Mouse (Mus musculus): ENCODE measurements around the gene Ica1. TPM values are rescaled to one million over a fixed set of nuclear protein-coding genes. Genes with fewer than 3 reads are reported as not detected.

The Ica1 gene
- polyA plus RNA-seq, 1 experiment = 0.69 TPM

GRCm38 (mm10) chr6:8727806-8728205, 50.5 kb downstream of the Ica1 start:
- Histone ChIP-seq H3K27me3 (ENCODE audit: control insufficient read depth, insufficient read depth, low read length) (no peaks in the 10 kb centered on the region), H3K27ac (ENCODE audit: control insufficient read depth, insufficient read depth, low read length) (no peak overlapping the region), H3K4me3 (ENCODE audit: control insufficient read depth, insufficient read depth, low read length) (no peak overlapping the region), H3K36me3 (ENCODE audit: control insufficient read depth, insufficient read depth, low read length) (no peaks in the 10 kb centered on the region), H3K4me1 (replicated peaks; ENCODE audit: control insufficient read depth, insufficient read depth, low read length) (peaks cover 8% of the 10 kb centered on the region)
- DNase-seq = no peak
- WGBS = 93% methylated on average over 8 of the region's 8 CpGs
- TF ChIP-seq CTCF (IDR thresholded peaks at IDR 0.05; ENCODE audit: borderline replicate concordance, control insufficient read depth, extremely low read depth, insufficient read depth, low read length, poor library complexity) (no peak), POLR2A (IDR thresholded peaks at IDR 0.05; ENCODE audit: control insufficient read depth, extremely low read depth, insufficient read depth, low read length, poor library complexity) (no peak)

GRCm38 (mm10) chr6:8725610-8726009, 52.7 kb downstream of the Ica1 start:
- H3K36me3 ChIP-seq (ENCODE audit: control insufficient read depth, insufficient read depth, low read length) = no peaks in the 10 kb centered on the region
- H3K4me1 ChIP-seq (replicated peaks; ENCODE audit: control insufficient read depth, insufficient read depth, low read length) = no peaks in the 10 kb centered on the region
- no peak overlapping the region for H3K4me3 ChIP-seq (ENCODE audit: control insufficient read depth, insufficient read depth, low read length)
- H3K27me3 ChIP-seq (ENCODE audit: control insufficient read depth, insufficient read depth, low read length) = no peaks in the 10 kb centered on the region
- 94% methylated on average over 1 of the region's 1 CpGs for WGBS
- DNase-seq = no peak
- TF ChIP-seq CTCF (IDR thresholded peaks at IDR 0.05; ENCODE audit: borderline replicate concordance, control insufficient read depth, extremely low read depth, insufficient read depth, low read length, poor library complexity) = no peak
- no peak overlapping the region for H3K27ac ChIP-seq (ENCODE audit: control insufficient read depth, insufficient read depth, low read length)

DNA sequence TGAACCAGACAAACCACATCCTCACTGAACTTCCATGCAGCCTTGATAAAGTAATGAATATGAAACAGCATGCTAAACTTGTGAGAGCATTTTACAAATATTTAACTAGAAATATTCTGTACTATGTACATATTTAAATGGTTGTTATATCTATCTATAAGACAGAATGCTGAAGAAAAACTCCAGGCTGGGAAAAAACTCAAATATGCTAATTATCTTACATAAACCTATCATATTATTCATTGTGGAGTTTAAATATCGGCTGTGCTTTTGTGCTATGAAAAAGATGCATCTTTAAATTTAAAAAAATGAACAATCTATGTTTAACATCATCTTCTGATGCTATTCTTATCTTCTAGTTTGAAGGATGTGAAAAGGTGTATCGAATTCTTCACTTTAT, 58.6 kb downstream of the Ica1 start:
- Histone ChIP-seq H3K4me3 (ENCODE audit: control insufficient read depth, insufficient read depth, low read length) (no peak overlapping the region), H3K27ac (ENCODE audit: control insufficient read depth, insufficient read depth, low read length) (no peak overlapping the region), H3K36me3 (ENCODE audit: control insufficient read depth, insufficient read depth, low read length) (no peaks in the 10 kb centered on the region), H3K27me3 (ENCODE audit: control insufficient read depth, insufficient read depth, low read length) (no peaks in the 10 kb centered on the region), H3K4me1 (replicated peaks; ENCODE audit: control insufficient read depth, insufficient read depth, low read length) (no peaks in the 10 kb centered on the region)
- TF ChIP-seq CTCF (IDR thresholded peaks at IDR 0.05; ENCODE audit: borderline replicate concordance, control insufficient read depth, extremely low read depth, insufficient read depth, low read length, poor library complexity) (no peak), POLR2A (IDR thresholded peaks at IDR 0.05; ENCODE audit: control insufficient read depth, extremely low read depth, insufficient read depth, low read length, poor library complexity) (no peak)
- 94% methylated on average over 2 of the region's 2 CpGs for WGBS
- no peak for DNase-seq

DNA sequence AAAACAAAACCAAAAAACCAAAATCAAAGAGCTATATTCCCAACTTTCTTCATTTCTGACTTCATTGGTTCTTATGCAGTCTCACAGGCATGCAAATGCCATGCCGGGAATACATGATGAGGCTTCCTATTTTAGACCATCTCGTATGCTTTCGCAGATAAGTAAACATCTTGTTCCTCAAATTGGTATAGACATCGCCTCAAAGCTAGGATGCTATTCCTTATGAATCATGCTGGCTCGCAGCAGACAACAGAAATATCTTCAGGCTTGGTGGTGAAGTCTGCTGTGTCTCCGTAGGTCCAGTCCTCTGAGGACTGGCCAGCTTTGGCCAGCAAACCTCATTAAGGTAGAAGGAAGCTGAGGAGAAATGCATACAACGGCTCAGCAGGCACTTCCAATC, 60.3 kb downstream of the Ica1 start:
- no peaks in the 10 kb centered on the region for H3K27me3 ChIP-seq (ENCODE audit: control insufficient read depth, insufficient read depth, low read length)
- no peak overlapping the region for H3K27ac ChIP-seq (ENCODE audit: control insufficient read depth, insufficient read depth, low read length)
- H3K4me1 ChIP-seq (replicated peaks; ENCODE audit: control insufficient read depth, insufficient read depth, low read length) = no peaks in the 10 kb centered on the region
- H3K4me3 ChIP-seq (ENCODE audit: control insufficient read depth, insufficient read depth, low read length) = no peak overlapping the region
- TF ChIP-seq CTCF (IDR thresholded peaks at IDR 0.05; ENCODE audit: borderline replicate concordance, control insufficient read depth, extremely low read depth, insufficient read depth, low read length, poor library complexity) = no peak
- no peak for TF ChIP-seq POLR2A (IDR thresholded peaks at IDR 0.05; ENCODE audit: control insufficient read depth, extremely low read depth, insufficient read depth, low read length, poor library complexity)
- H3K36me3 ChIP-seq (ENCODE audit: control insufficient read depth, insufficient read depth, low read length) = no peaks in the 10 kb centered on the region
- 98% methylated on average over 7 of the region's 7 CpGs for WGBS
- no peak for DNase-seq

GRCm38 (mm10) chr6:8716539-8716938, 61.7 kb downstream of the Ica1 start:
- Histone ChIP-seq H3K4me3 (ENCODE audit: control insufficient read depth, insufficient read depth, low read length) (no peak overlapping the region), H3K36me3 (ENCODE audit: control insufficient read depth, insufficient read depth, low read length) (no peaks in the 10 kb centered on the region), H3K27me3 (ENCODE audit: control insufficient read depth, insufficient read depth, low read length) (no peaks in the 10 kb centered on the region), H3K4me1 (replicated peaks; ENCODE audit: control insufficient read depth, insufficient read depth, low read length) (no peaks in the 10 kb centered on the region; the same call in 1 of the 2 replicates), H3K27ac (ENCODE audit: control insufficient read depth, insufficient read depth, low read length) (no peak overlapping the region)
- DNase-seq = no peak
- TF ChIP-seq POLR2A (IDR thresholded peaks at IDR 0.05; ENCODE audit: control insufficient read depth, extremely low read depth, insufficient read depth, low read length, poor library complexity) (no peak), CTCF (IDR thresholded peaks at IDR 0.05; ENCODE audit: borderline replicate concordance, control insufficient read depth, extremely low read depth, insufficient read depth, low read length, poor library complexity) (no peak)
- WGBS = 100% methylated on average over 2 of the region's 2 CpGs

GRCm38 (mm10) chr6:8711246-8711645, 67.0 kb downstream of the Ica1 start:
- 89% methylated on average over 5 of the region's 5 CpGs for WGBS
- H3K27me3 ChIP-seq (ENCODE audit: control insufficient read depth, insufficient read depth, low read length) = no peaks in the 10 kb centered on the region
- H3K36me3 ChIP-seq (ENCODE audit: control insufficient read depth, insufficient read depth, low read length) = no peaks in the 10 kb centered on the region
- no peak for DNase-seq
- no peak for TF ChIP-seq POLR2A (IDR thresholded peaks at IDR 0.05; ENCODE audit: control insufficient read depth, extremely low read depth, insufficient read depth, low read length, poor library complexity)
- no peak for TF ChIP-seq CTCF (IDR thresholded peaks at IDR 0.05; ENCODE audit: borderline replicate concordance, control insufficient read depth, extremely low read depth, insufficient read depth, low read length, poor library complexity)
- H3K4me3 ChIP-seq (ENCODE audit: control insufficient read depth, insufficient read depth, low read length) = no peak overlapping the region
- no peaks in the 10 kb centered on the region; the same call in 1 of the 2 replicates for H3K4me1 ChIP-seq (replicated peaks; ENCODE audit: control insufficient read depth, insufficient read depth, low read length)
- H3K27ac ChIP-seq (ENCODE audit: control insufficient read depth, insufficient read depth, low read length) = no peak overlapping the region

Data from thymus, adult 2 months (tissue).